Mouse (Mus musculus): Measurements from ENCODE around the gene Ube2t. TPM values are rescaled to one million over a fixed set of nuclear protein-coding genes. Genes with fewer than 3 reads are reported as not detected.

The Ube2t gene
- polyA plus RNA-seq, 1 experiment from 2014 or later = 24.7 TPM

DNA sequence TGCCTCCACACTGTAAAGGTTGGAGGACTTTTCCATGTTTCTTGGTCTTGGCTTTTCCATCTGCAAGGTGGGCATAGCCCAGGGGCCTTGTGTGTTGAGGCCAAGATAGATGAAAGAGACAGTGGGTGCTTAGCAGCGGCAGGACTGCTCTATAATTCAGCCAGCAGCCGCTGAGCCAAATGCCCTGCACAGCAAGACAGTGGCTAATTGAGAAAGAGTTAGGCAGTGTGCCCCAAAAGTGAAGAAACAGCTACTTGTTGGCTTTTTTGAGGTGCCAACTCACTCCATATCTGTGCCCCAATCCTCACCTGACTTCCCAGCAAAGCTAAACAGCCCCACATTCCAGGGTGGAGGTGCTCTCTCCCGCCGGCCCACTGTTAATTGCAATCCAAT is 57.4 kb downstream of the Ube2t start:
- Histone ChIP-seq H3K9me3 (replicated peaks; ENCODE audit: low read length) (no peaks in the 10 kb centered on the region), H3K27me3 (ENCODE audit: insufficient read depth, low read length) (no peaks in the 10 kb centered on the region), H3K4me2 (ENCODE audit: low read length) (no peak overlapping the region), H3K4me1 (replicated peaks; ENCODE audit: insufficient read depth, low read length) (peaks cover 17% of the 10 kb centered on the region), H3K27ac (no peak overlapping the region), H3K36me3 (ENCODE audit: insufficient read depth, low read length) (no peaks in the 10 kb centered on the region), H3K4me3 (replicated peaks; ENCODE audit: low read depth, low read length) (no peak overlapping the region), H3K9ac (ENCODE audit: low read depth, low read length) (no peak overlapping the region)
- TF ChIP-seq CTCF (IDR thresholded peaks at IDR 0.05; ENCODE audit: low read depth) = no peak
- ATAC-seq (replicated peaks; ENCODE audit: low FRiP score, low read depth) = no peak
- DNase-seq (ENCODE audit: low spot score) = no peak
- 50% methylated on average over 4 of the region's 4 CpGs for WGBS

DNA sequence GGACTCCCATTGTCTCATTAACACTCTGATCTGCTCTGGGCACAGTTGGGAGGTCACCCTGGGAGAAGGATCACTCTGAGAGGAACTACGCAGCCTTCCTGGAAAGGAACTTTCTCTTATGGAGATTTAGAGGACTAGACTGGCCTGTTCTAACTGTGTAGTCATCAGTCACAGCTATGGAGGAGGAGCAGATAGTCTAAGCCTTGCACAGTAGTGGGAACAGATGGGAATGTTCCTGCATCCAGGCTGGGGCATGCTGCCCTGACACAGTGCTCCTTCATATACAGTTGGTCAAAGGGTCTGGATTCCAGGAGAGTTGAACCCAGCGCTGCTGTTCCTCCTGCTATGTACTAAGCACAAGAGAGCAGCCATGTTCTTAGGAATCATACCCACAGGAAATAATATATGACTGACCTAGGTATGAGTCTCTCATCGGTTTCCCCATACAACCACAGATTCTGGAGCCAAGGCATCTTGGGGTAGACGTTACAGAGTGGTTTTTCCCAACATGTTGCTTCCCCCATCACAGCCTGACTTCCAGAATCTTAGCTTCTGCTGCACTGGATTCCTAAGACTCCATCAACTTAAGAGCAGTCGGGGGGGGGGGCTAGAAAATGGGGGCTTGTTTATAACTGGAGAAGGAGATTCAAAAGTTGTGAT is 58.0 kb downstream of the Ube2t start:
- Histone ChIP-seq H3K4me3 (replicated peaks; ENCODE audit: low read depth, low read length) (no peak overlapping the region), H3K27me3 (ENCODE audit: insufficient read depth, low read length) (no peaks in the 10 kb centered on the region), H3K36me3 (ENCODE audit: insufficient read depth, low read length) (no peaks in the 10 kb centered on the region), H3K27ac (peak overlapping the region; percentile 50; the same call in 1 of the 2 replicates), H3K4me1 (replicated peaks; ENCODE audit: insufficient read depth, low read length) (peaks cover 17% of the 10 kb centered on the region), H3K9me3 (replicated peaks; ENCODE audit: low read length) (no peaks in the 10 kb centered on the region), H3K9ac (ENCODE audit: low read depth, low read length) (no peak overlapping the region), H3K4me2 (ENCODE audit: low read length) (no peak overlapping the region)
- ATAC-seq (replicated peaks; ENCODE audit: low FRiP score, low read depth) = no peak
- no peak for TF ChIP-seq CTCF (IDR thresholded peaks at IDR 0.05; ENCODE audit: low read depth)
- WGBS = 61% methylated on average over 5 of the region's 5 CpGs
- DNase-seq (ENCODE audit: low spot score) = peak; percentile 59

DNA sequence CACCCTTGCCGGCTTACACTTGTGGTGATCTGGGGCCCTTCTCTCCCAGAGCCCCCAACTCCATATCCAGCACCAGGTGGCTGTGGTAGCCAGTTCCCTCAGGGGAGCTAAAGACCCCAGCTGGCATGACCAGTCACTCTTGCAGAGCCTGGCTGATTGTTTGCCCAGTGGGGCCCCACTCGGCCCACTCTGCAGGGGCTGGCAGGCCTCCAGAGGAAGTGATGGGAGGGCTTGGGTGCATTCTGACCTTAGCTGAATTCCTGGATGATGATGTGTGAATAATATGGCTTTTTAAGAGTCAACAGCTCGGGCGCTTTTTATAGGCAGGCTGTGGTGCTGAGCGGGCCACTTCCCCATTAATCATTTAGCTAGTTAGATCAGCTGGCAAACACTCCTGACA is 58.6 kb downstream of the Ube2t start:
- H3K27ac ChIP-seq = peak overlapping the region; percentile 50; the same call in 1 of the 2 replicates
- DNase-seq (ENCODE audit: low spot score) (peak; percentile 71), ATAC-seq (replicated peaks; ENCODE audit: low FRiP score, low read depth) (no peak; the same call in 1 of the 2 replicates)
- H3K9me3 ChIP-seq (replicated peaks; ENCODE audit: low read length) = no peaks in the 10 kb centered on the region
- H3K4me2 ChIP-seq (ENCODE audit: low read length) = no peak overlapping the region
- H3K9ac ChIP-seq (ENCODE audit: low read depth, low read length) = no peak overlapping the region
- no peaks in the 10 kb centered on the region for H3K36me3 ChIP-seq (ENCODE audit: insufficient read depth, low read length)
- no peaks in the 10 kb centered on the region for H3K27me3 ChIP-seq (ENCODE audit: insufficient read depth, low read length)
- H3K4me1 ChIP-seq (replicated peaks; ENCODE audit: insufficient read depth, low read length) = peaks cover 17% of the 10 kb centered on the region
- 7% methylated on average over 5 of the region's 5 CpGs for WGBS
- no peak for TF ChIP-seq CTCF (IDR thresholded peaks at IDR 0.05; ENCODE audit: low read depth)
- H3K4me3 ChIP-seq (replicated peaks; ENCODE audit: low read depth, low read length) = no peak overlapping the region

DNA sequence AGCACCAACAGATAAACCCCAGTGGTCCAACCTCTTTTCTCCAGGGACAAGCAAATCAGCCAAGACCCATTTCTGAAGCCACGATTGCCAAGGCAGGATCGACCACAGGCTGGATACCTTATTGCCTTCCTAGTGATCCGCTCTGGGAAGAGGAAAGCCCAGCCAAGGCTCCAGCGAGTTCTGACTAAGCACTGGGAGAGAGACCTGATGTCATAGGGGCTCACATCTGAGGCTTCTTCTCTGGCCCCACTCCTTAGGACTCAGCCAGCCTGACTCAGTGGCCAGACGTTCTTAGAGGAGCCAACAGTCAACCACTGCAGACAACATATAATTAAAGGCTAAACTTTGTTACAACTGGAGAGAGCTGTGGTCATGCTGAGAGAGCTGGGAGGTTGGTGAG is 59.6 kb downstream of the Ube2t start:
- H3K4me2 ChIP-seq (ENCODE audit: low read length) = no peak overlapping the region
- TF ChIP-seq CTCF (IDR thresholded peaks at IDR 0.05; ENCODE audit: low read depth) = no peak
- H3K9ac ChIP-seq (ENCODE audit: low read depth, low read length) = no peak overlapping the region
- no peaks in the 10 kb centered on the region for H3K9me3 ChIP-seq (replicated peaks; ENCODE audit: low read length)
- ATAC-seq (replicated peaks; ENCODE audit: low FRiP score, low read depth) (no peak), DNase-seq (ENCODE audit: low spot score) (no peak)
- H3K27me3 ChIP-seq (ENCODE audit: insufficient read depth, low read length) = no peaks in the 10 kb centered on the region
- H3K27ac ChIP-seq = no peak overlapping the region
- peaks cover 17% of the 10 kb centered on the region for H3K4me1 ChIP-seq (replicated peaks; ENCODE audit: insufficient read depth, low read length)
- H3K36me3 ChIP-seq (ENCODE audit: insufficient read depth, low read length) = no peaks in the 10 kb centered on the region
- H3K4me3 ChIP-seq (replicated peaks; ENCODE audit: low read depth, low read length) = no peak overlapping the region
- 78% methylated on average over 5 of the region's 5 CpGs for WGBS

DNA sequence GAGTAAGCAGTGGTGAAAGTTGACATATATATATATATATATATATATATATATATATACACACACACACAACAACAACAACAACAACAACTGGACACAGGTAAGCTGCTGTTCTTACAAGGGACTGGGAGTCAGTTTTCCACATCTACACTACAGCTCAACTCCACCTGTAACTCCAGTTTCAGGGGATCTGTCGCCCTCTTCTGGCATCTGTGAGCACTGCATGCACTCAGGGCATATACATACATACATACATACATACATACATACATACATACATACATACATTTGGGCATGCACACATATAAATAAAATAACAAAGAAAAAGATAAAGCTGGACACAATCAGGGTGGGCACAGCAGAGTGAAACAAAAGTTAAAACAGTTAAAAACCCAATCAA is 61.2 kb downstream of the Ube2t start:
- no peak for ATAC-seq (replicated peaks; ENCODE audit: low FRiP score, low read depth)
- peaks cover 17% of the 10 kb centered on the region for H3K4me1 ChIP-seq (replicated peaks; ENCODE audit: insufficient read depth, low read length)
- H3K4me2 ChIP-seq (ENCODE audit: low read length) = no peak overlapping the region
- H3K27ac ChIP-seq = no peak overlapping the region
- H3K4me3 ChIP-seq (replicated peaks; ENCODE audit: low read depth, low read length) = no peak overlapping the region
- DNase-seq (ENCODE audit: low spot score) = no peak
- no peaks in the 10 kb centered on the region for H3K36me3 ChIP-seq (ENCODE audit: insufficient read depth, low read length)
- no peaks in the 10 kb centered on the region for H3K27me3 ChIP-seq (ENCODE audit: insufficient read depth, low read length)
- no peak overlapping the region for H3K9ac ChIP-seq (ENCODE audit: low read depth, low read length)
- 0 out of 2 replicates have a peak, but pooled peaks have one; percentile 15 for TF ChIP-seq CTCF (IDR thresholded peaks at IDR 0.05; ENCODE audit: low read depth)
- no peaks in the 10 kb centered on the region for H3K9me3 ChIP-seq (replicated peaks; ENCODE audit: low read length)
- 79% methylated on average over 1 of the region's 1 CpGs for WGBS

Other genes with a start within 250 kb of the Ube2t start
- gene Ppp1r12b, start 6.6 kb upstream of the Ube2t start, polyA plus RNA-seq (2015; fragmentation: Nextera tagmentation; extraction: Ambion mirVana) = 3.2 and 3.4 TPM in 2 replicates
- 0.83 and 0.88 TPM in 2 replicates for gene Lgr6, start 142.7 kb downstream of the Ube2t start, polyA plus RNA-seq (2015; fragmentation: Nextera tagmentation; extraction: Ambion mirVana)
- 0.38 and 0.42 TPM in 2 replicates for gene Ptpn7, start 170.1 kb downstream of the Ube2t start, polyA plus RNA-seq (2015; fragmentation: Nextera tagmentation; extraction: Ambion mirVana)
- gene Arl8a, start 184.3 kb downstream of the Ube2t start, polyA plus RNA-seq (2015; fragmentation: Nextera tagmentation; extraction: Ambion mirVana) = 47.4 and 49.3 TPM in 2 replicates
- gene Gpr37l1, start 205.1 kb downstream of the Ube2t start, polyA plus RNA-seq (2015; fragmentation: Nextera tagmentation; extraction: Ambion mirVana) = not detected in 2 replicates

All from kidney, postnatal 0 days (tissue).